Mouse (Mus musculus) heart, embryonic 11.5 days (tissue): ENCODE data around the gene Cpsf2. TPM values are rescaled to one million over a fixed set of nuclear protein-coding genes. Genes with fewer than 3 reads are reported as not detected.

Source experiments
- polyA plus RNA-seq: library from polyadenylated mRNA; unstranded; fragments of >200 nt; fragmentation: Nextera tagmentation; extraction: Ambion mirVana; gene quantifications from 2 replicates; pipeline ENCODE4 v1.2.1, GENCODE M21; 2014

Cpsf2 gene
- polyA plus RNA-seq, 1 experiment from 2014 or later, result 26.3 TPM

Other genes starting within 250 kb of the Cpsf2 start
- 24.7 and 34.2 TPM in 2 replicates for gene Fbln5, start 156.9 kb upstream of the Cpsf2 start, polyA plus RNA-seq
- 12.7 and 25.5 TPM in 2 replicates for gene Trip11, start 62.7 kb upstream of the Cpsf2 start, polyA plus RNA-seq
- gene Atxn3, start 17.7 kb upstream of the Cpsf2 start, polyA plus RNA-seq, result 9.6 and 12.5 TPM in 2 replicates
- 1.8 and 1.9 TPM in 2 replicates for gene Slc24a4, start 152.7 kb downstream of the Cpsf2 start, polyA plus RNA-seq